Mouse (Mus musculus) liver, postnatal 0 days (tissue): ENCODE data around the gene Dock8. TPM values are rescaled to one million over a fixed set of nuclear protein-coding genes. Genes with fewer than 3 reads are reported as not detected.

Source experiments
- ATAC-seq: fragments of 200-750 bp; cut with Nextera tagmentation; 2 replicates; pipeline ENCODE4 v1.8.0; 2017; ENCODE audit warnings: mild to moderate bottlenecking, moderate library complexity
- DNase-seq: peaks from one replicate; pipeline ENCODE4 v3.0.0-alpha.2; 2016
- H3K27ac ChIP-seq: fragments of 300-500 bp; sonication (generic); 2 replicates; pipeline ENCODE4 v1.5.1; 2014; ENCODE audit warnings: antibody characterized with exemption, moderate library complexity, mild to moderate bottlenecking, low read depth
- H3K27me3 ChIP-seq: fragments of 300-500 bp; sonication (generic); 2 replicates; pipeline ENCODE4 v1.6.1; 2014; ENCODE audit warnings: low read length, control low read depth, mixed read lengths; ENCODE audit not compliant: insufficient read depth
- H3K36me3 ChIP-seq: fragments of 300-500 bp; sonication (generic); replicated peaks from 2 replicates; pipeline ENCODE4 v1.6.1; 2014; ENCODE audit warnings: mild to moderate bottlenecking, control low read depth, low read length, moderate library complexity, mixed read lengths; ENCODE audit not compliant: insufficient read depth
- H3K4me1 ChIP-seq: fragments of 300-500 bp; sonication (generic); 2 replicates; pipeline ENCODE4 v1.6.1; 2014; ENCODE audit warnings: antibody characterized with exemption, mild to moderate bottlenecking, control low read depth; ENCODE audit not compliant: insufficient read depth
- H3K4me2 ChIP-seq: fragments of 300-500 bp; sonication (generic); 2 replicates; pipeline ENCODE4 v1.6.1; 2014; ENCODE audit warnings: low read depth, mild to moderate bottlenecking, low read length, moderate library complexity, mixed read lengths
- H3K4me3 ChIP-seq: fragments of 300-500 bp; sonication (generic); 2 replicates; pipeline ENCODE4 v1.5.1; 2014; ENCODE audit warnings: low read depth, low read length
- H3K9ac ChIP-seq: fragments of 300-500 bp; sonication (generic); replicated peaks from 2 replicates; pipeline ENCODE4 v1.6.1; 2014; ENCODE audit warnings: mild to moderate bottlenecking, moderate library complexity
- H3K9me3 ChIP-seq: fragments of 300-500 bp; sonication (generic); 2 replicates; pipeline ENCODE4 v1.6.1; 2016; ENCODE audit warnings: mild to moderate bottlenecking, control low read depth, low read length, mixed read lengths
- CTCF ChIP-seq: sonication (generic); IDR thresholded peaks from 2 replicates; pipeline ENCODE4 v1.5.1; 2016; ENCODE audit warnings: antibody characterized with exemption, low read depth
- EP300 ChIP-seq: IDR thresholded peaks from 2 replicates; pipeline ENCODE4 v1.6.1; 2016; ENCODE audit warnings: antibody characterized with exemption, low read depth, mild to moderate bottlenecking
- WGBS: fragments of 180-500 bp; shearing (Covaris S2); extraction: QIAGEN DNeasy Blood & Tissue Kit; methylation state at CpG from one replicate; pipeline ENCODE4 v1.1.7; 2014; ENCODE audit not compliant: insufficient replicate concordance; 5-methylcytosine and 5-hydroxymethylcytosine counted together
- polyA plus RNA-seq: library from polyadenylated mRNA; unstranded; fragments of >200 nt; fragmentation: Nextera tagmentation; extraction: Ambion mirVana; gene quantifications from 2 replicates; pipeline ENCODE4 v1.2.1, GENCODE M21; 2015

Gene Dock8
- polyA plus RNA-seq, 1 experiment from 2014 or later = 12.5 TPM

DNA sequence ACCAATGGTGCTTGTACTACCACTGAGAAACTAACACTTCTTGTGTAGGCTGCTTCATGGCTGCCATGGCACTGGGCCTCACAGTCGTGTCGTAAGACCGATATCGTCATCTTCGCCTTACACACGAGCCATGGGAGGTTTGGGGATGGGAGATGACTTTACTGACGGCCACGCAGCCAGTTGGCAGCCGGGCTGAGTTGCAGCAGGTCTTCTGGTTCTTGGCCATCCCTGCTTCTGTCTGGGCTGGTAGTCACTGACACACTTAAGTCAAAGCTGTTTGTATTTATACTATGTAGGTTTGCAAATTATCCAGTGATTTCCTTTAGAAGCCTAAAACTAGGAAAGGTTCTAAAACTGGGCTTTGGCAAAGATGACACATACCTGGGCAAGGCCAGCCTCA is 194.4 kb downstream of the Dock8 start:
- no peak for ATAC-seq
- WGBS = 83% methylated on average over 9 of the region's 9 CpGs

DNA sequence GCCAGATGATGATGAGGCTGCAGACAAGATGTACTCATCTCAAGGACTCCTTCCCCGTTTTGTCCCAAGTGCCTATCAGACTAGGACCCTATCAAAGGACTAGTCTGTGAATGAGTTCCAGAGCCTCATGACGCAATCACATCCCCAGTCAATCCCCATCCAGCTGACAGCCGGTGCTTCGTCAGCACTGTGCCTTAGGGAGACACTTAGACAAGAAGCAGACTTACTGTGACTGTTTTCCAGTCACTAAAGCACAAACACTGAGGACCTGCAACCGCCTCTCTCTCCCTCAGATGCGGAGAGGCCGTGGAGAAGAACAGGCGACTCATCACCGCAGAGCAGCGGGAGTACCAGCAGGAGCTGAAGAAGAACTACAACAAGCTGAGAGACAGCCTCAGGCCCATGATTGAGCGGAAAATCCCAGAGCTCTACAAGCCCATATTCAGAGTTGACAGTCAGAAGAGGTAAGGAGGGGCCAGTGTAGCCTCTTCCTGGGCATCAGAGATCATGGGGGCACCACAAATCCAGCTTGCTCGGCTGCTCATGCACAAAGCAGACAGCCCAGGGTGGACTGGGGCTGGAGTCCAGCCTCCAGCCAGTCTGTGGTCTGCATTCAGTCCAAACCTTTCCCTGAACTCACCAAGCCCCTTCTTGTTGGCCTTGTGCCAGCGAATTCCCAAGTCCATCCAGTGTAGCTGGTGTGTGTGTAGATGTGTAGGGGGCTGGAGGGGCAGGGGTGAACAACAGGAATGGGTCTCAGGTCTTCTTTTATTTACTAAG is 200.9 kb downstream of the Dock8 start:
- peaks cover 28% of the 10 kb centered on the region for H3K36me3 ChIP-seq
- H3K4me2 ChIP-seq = no peak overlapping the region
- H3K4me3 ChIP-seq = no peak overlapping the region
- TF ChIP-seq CTCF = no peak
- TF ChIP-seq EP300 = no peak
- WGBS = 70% methylated on average over 13 of the region's 13 CpGs
- DNase-seq = no peak
- H3K27me3 ChIP-seq = no peaks in the 10 kb centered on the region
- ATAC-seq = no peak
- H3K27ac ChIP-seq = no peak overlapping the region
- H3K9me3 ChIP-seq = no peaks in the 10 kb centered on the region
- H3K9ac ChIP-seq = no peak overlapping the region
- no peaks in the 10 kb centered on the region for H3K4me1 ChIP-seq

More for the DNA sequence above, 194.4 kb downstream of the Dock8 start:
- H3K27ac ChIP-seq = no peak overlapping the region
- H3K4me1 ChIP-seq = no peaks in the 10 kb centered on the region
- TF ChIP-seq CTCF = no peak
- TF ChIP-seq EP300 = no peak
- H3K9ac ChIP-seq = no peak overlapping the region
- peaks cover 58% of the 10 kb centered on the region for H3K36me3 ChIP-seq
- no peak overlapping the region for H3K4me3 ChIP-seq
- no peak overlapping the region for H3K4me2 ChIP-seq
- DNase-seq = no peak
- no peaks in the 10 kb centered on the region for H3K9me3 ChIP-seq
- no peaks in the 10 kb centered on the region for H3K27me3 ChIP-seq

GRCm38 (mm10) chr19:25203077-25203476 is 203.7 kb downstream of the Dock8 start:
- Histone ChIP-seq H3K4me1 (0 out of 2 replicates have a peak, but pooled peaks cover 3% of the 10 kb centered on the region), H3K4me3 (no peak overlapping the region), H3K27ac (no peak overlapping the region), H3K9me3 (no peaks in the 10 kb centered on the region), H3K4me2 (no peak overlapping the region), H3K36me3 (peaks cover 19% of the 10 kb centered on the region), H3K27me3 (no peaks in the 10 kb centered on the region), H3K9ac (no peak overlapping the region)
- no peak for ATAC-seq
- no peak for DNase-seq
- 86% methylated on average over 12 of the region's 12 CpGs for WGBS
- TF ChIP-seq EP300 (no peak), CTCF (no peak)

- Histone ChIP-seq H3K9ac (no peak overlapping the region), H3K27me3 (no peaks in the 10 kb centered on the region), H3K4me3 (no peak overlapping the region), H3K4me2 (no peak overlapping the region), H3K27ac (no peak overlapping the region), H3K36me3 (0 out of 2 replicates have a peak, but pooled peaks cover 3% of the 10 kb centered on the region), H3K4me1 (0 out of 2 replicates have a peak, but pooled peaks cover 3% of the 10 kb centered on the region), H3K9me3 (no peaks in the 10 kb centered on the region)
- no peak for TF ChIP-seq EP300
- no peak for TF ChIP-seq CTCF
- ATAC-seq (no peak), DNase-seq (no peak)
- 56% methylated on average over 12 of the region's 12 CpGs for WGBS
Measured at GRCm38 (mm10) chr19:25206969-25207368, 207.6 kb downstream of the Dock8 start.

GRCm38 (mm10) chr19:25207731-25208361 is 208.5 kb downstream of the Dock8 start:
- WGBS = 27% methylated on average over 23 of the region's 23 CpGs

DNA sequence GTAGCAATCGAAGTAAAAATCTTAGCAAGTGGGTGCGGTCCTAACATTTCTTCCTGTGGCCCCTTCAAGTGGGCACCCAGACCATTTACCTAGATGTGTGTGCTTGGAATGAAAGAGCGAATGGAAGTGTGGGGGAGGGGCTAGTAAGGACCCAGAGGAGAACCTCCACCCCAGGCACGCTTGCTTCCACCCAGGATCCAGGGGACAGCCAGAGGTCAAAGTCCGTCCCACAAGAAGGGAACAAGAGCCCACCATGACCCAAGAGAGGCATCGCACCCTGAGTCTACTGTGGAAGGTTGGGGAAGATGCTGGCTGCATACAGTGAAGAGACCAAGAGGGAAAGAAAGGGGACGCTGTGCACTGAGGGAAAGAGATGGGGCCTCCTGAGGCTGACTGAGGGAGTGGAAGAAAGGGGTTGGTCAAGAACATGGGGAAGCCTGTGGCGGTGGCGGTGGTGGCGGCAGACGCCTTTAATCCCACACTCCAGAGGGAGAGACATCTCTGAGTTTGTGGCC is 209.3 kb downstream of the Dock8 start:
- Histone ChIP-seq H3K4me1 (0 out of 2 replicates have a peak, but pooled peaks cover 3% of the 10 kb centered on the region), H3K4me2 (no peak overlapping the region), H3K27ac (no peak overlapping the region), H3K9me3 (no peaks in the 10 kb centered on the region), H3K9ac (no peak overlapping the region), H3K27me3 (no peaks in the 10 kb centered on the region), H3K4me3 (no peak overlapping the region), H3K36me3 (no peaks in the 10 kb centered on the region)
- TF ChIP-seq CTCF = no peak
- TF ChIP-seq EP300 = no peak
- 74% methylated on average over 11 of the region's 11 CpGs for WGBS
- DNase-seq (no peak), ATAC-seq (no peak)

More at GRCm38 (mm10) chr19:25207731-25208361, 208.5 kb downstream of the Dock8 start:
- H3K27ac ChIP-seq = no peak overlapping the region
- H3K9me3 ChIP-seq = no peaks in the 10 kb centered on the region
- no peak for TF ChIP-seq CTCF
- TF ChIP-seq EP300 = no peak
- no peak overlapping the region; the same call in 1 of the 2 replicates for H3K4me2 ChIP-seq
- H3K9ac ChIP-seq = no peak overlapping the region
- no peak for ATAC-seq
- H3K4me3 ChIP-seq = no peak overlapping the region
- 0 out of 2 replicates have a peak, but pooled peaks cover 3% of the 10 kb centered on the region for H3K4me1 ChIP-seq
- H3K27me3 ChIP-seq = no peaks in the 10 kb centered on the region
- H3K36me3 ChIP-seq = 0 out of 2 replicates have a peak, but pooled peaks cover 3% of the 10 kb centered on the region
- DNase-seq = no peak
